Mouse (Mus musculus) embryonic facial prominence, embryonic 13.5 days (tissue): Measurements from ENCODE around the gene Lef1. TPM values are rescaled to one million over a fixed set of nuclear protein-coding genes. Genes with fewer than 3 reads are reported as not detected.

Experiments used
- ATAC-seq: fragments of 200-750 bp; cut with Nextera tagmentation; 2 replicates; pipeline ENCODE4 v1.8.0; 2017; ENCODE audit warnings: low read depth; ENCODE audit not compliant: insufficient number of reproducible peaks, insufficient read depth, low FRiP score, low TSS enrichment
- H3K27ac ChIP-seq: fragments of 300-500 bp; sonication (generic); 2 replicates; pipeline ENCODE4 v1.5.1; 2015; ENCODE audit warnings: moderate library complexity, mild to moderate bottlenecking, inconsistent platforms
- H3K27me3 ChIP-seq: fragments of 300-500 bp; sonication (generic); 2 replicates; pipeline ENCODE4 v1.6.1; 2015; ENCODE audit warnings: mild to moderate bottlenecking, inconsistent platforms
- H3K36me3 ChIP-seq: fragments of 300-500 bp; sonication (generic); 2 replicates; pipeline ENCODE4 v1.6.1; 2015; ENCODE audit warnings: mild to moderate bottlenecking, inconsistent platforms
- H3K4me1 ChIP-seq: fragments of 300-500 bp; sonication (generic); 2 replicates; pipeline ENCODE4 v1.6.1; 2015; ENCODE audit warnings: inconsistent platforms
- H3K4me2 ChIP-seq: fragments of 300-500 bp; sonication (generic); 2 replicates; pipeline ENCODE4 v1.6.1; 2015; ENCODE audit warnings: moderate library complexity, mild to moderate bottlenecking, inconsistent platforms
- H3K4me3 ChIP-seq: fragments of 300-500 bp; sonication (generic); 2 replicates; pipeline ENCODE4 v1.5.1; 2015; ENCODE audit warnings: mild to moderate bottlenecking, inconsistent platforms
- H3K9ac ChIP-seq: fragments of 300-500 bp; sonication (generic); 2 replicates; pipeline ENCODE4 v1.6.1; 2015; ENCODE audit warnings: mild to moderate bottlenecking, inconsistent platforms
- H3K9me3 ChIP-seq: fragments of 300-500 bp; sonication (generic); 2 replicates; pipeline ENCODE4 v1.6.1; 2016; ENCODE audit warnings: inconsistent platforms
- WGBS: fragments of 180-500 bp; shearing (Covaris S2); methylation state at CpG from one replicate; pipeline ENCODE4 v1.1.7; 2015; ENCODE audit warnings: mixed read lengths; 5-methylcytosine and 5-hydroxymethylcytosine counted together
- polyA plus RNA-seq: library from polyadenylated mRNA; unstranded; fragments of >200 nt; fragmentation: Nextera tagmentation; extraction: Ambion mirVana; gene quantifications from 2 replicates; pipeline ENCODE4 v1.2.1, GENCODE M21; 2015

Gene Lef1
- polyA plus RNA-seq, 1 experiment from 2014 or later = 134 TPM

GRCm38 (mm10) chr3:131258921-131259320 is 148.7 kb downstream of the Lef1 start:
- 80% methylated on average over 3 of the region's 3 CpGs for WGBS
- peaks cover 46% of the 10 kb centered on the region for H3K36me3 ChIP-seq
- peaks cover under 1% of the 10 kb centered on the region; the same call in 1 of the 2 replicates for H3K9me3 ChIP-seq

GRCm38 (mm10) chr3:131259392-131259965 is 149.2 kb downstream of the Lef1 start:
- no peak for ATAC-seq
- 91% methylated on average over 9 of the region's 9 CpGs for WGBS
- Histone ChIP-seq H3K4me3 (no peak overlapping the region), H3K9me3 (no peaks in the 10 kb centered on the region; the same call in 1 of the 2 replicates), H3K4me2 (no peak overlapping the region), H3K36me3 (peaks cover 43% of the 10 kb centered on the region), H3K9ac (no peak overlapping the region), H3K27ac (no peak overlapping the region), H3K4me1 (no peaks in the 10 kb centered on the region), H3K27me3 (no peaks in the 10 kb centered on the region)

More at GRCm38 (mm10) chr3:131258921-131259320, 148.7 kb downstream of the Lef1 start:
- Histone ChIP-seq H3K4me1 (no peaks in the 10 kb centered on the region), H3K27me3 (no peaks in the 10 kb centered on the region), H3K27ac (no peak overlapping the region), H3K4me3 (no peak overlapping the region), H3K4me2 (no peak overlapping the region), H3K9ac (no peak overlapping the region)
- ATAC-seq = no peak

GRCm38 (mm10) chr3:131260418-131260817 is 150.1 kb downstream of the Lef1 start:
- no peak for ATAC-seq
- Histone ChIP-seq H3K36me3 (peaks cover 47% of the 10 kb centered on the region), H3K27ac (no peak overlapping the region), H3K4me2 (no peak overlapping the region), H3K9me3 (no peaks in the 10 kb centered on the region; the same call in 1 of the 2 replicates), H3K27me3 (no peaks in the 10 kb centered on the region), H3K4me3 (no peak overlapping the region), H3K9ac (no peak overlapping the region), H3K4me1 (no peaks in the 10 kb centered on the region)
- WGBS = 97% methylated on average over 6 of the region's 6 CpGs

GRCm38 (mm10) chr3:131263766-131264486 is 153.7 kb downstream of the Lef1 start:
- no peak for ATAC-seq
- 86% methylated on average over 15 of the region's 15 CpGs for WGBS
- Histone ChIP-seq H3K9ac (no peak overlapping the region), H3K27ac (no peak overlapping the region), H3K27me3 (no peaks in the 10 kb centered on the region), H3K36me3 (peaks cover 51% of the 10 kb centered on the region), H3K9me3 (no peaks in the 10 kb centered on the region; the same call in 1 of the 2 replicates), H3K4me2 (no peak overlapping the region), H3K4me1 (peaks cover 7% of the 10 kb centered on the region; the same call in 1 of the 2 replicates), H3K4me3 (no peak overlapping the region)

GRCm38 (mm10) chr3:131265516-131265915 is 155.2 kb downstream of the Lef1 start:
- no peak overlapping the region for H3K4me3 ChIP-seq
- H3K36me3 ChIP-seq = peaks cover 49% of the 10 kb centered on the region
- ATAC-seq = no peak
- WGBS = 85% methylated on average over 8 of the region's 8 CpGs
- H3K4me1 ChIP-seq = peaks cover 20% of the 10 kb centered on the region
- H3K4me2 ChIP-seq = no peak overlapping the region
- H3K27ac ChIP-seq = no peak overlapping the region
- no peaks in the 10 kb centered on the region for H3K27me3 ChIP-seq
- no peak overlapping the region for H3K9ac ChIP-seq
- H3K9me3 ChIP-seq = no peaks in the 10 kb centered on the region; the same call in 1 of the 2 replicates

GRCm38 (mm10) chr3:131266366-131267050 is 156.2 kb downstream of the Lef1 start:
- Histone ChIP-seq H3K4me3 (no peak overlapping the region), H3K27ac (no peak overlapping the region), H3K27me3 (no peaks in the 10 kb centered on the region), H3K9ac (no peak overlapping the region), H3K4me2 (no peak overlapping the region), H3K36me3 (peaks cover 39% of the 10 kb centered on the region), H3K9me3 (no peaks in the 10 kb centered on the region; the same call in 1 of the 2 replicates), H3K4me1 (peaks cover 28% of the 10 kb centered on the region)
- 87% methylated on average over 3 of the region's 3 CpGs for WGBS
- ATAC-seq = no peak

- Histone ChIP-seq H3K27ac (no peak overlapping the region), H3K9me3 (no peaks in the 10 kb centered on the region), H3K4me3 (peak overlapping the region; percentile 63), H3K36me3 (peaks cover 8% of the 10 kb centered on the region; the same call in 1 of the 2 replicates), H3K27me3 (no peaks in the 10 kb centered on the region), H3K4me1 (peaks cover 35% of the 10 kb centered on the region), H3K4me2 (peak overlapping the region; percentile 70), H3K9ac (peak overlapping the region; percentile 78)
- WGBS = 45% methylated on average over 6 of the region's 6 CpGs
- ATAC-seq = no peak
Measured at GRCm38 (mm10) chr3:131270381-131270780, 160.1 kb downstream of the Lef1 start.

- 8% methylated on average over 8 of the region's 8 CpGs for WGBS
- no peak for ATAC-seq
- Histone ChIP-seq H3K27ac (peak overlapping the region; percentile 80; the same call in 1 of the 2 replicates), H3K36me3 (peaks cover 6% of the 10 kb centered on the region; the same call in 1 of the 2 replicates), H3K4me1 (peaks cover 35% of the 10 kb centered on the region), H3K9me3 (no peaks in the 10 kb centered on the region), H3K27me3 (no peaks in the 10 kb centered on the region), H3K4me2 (peak overlapping the region; percentile 70), H3K4me3 (peak overlapping the region; percentile 63), H3K9ac (peak overlapping the region; percentile 78)
Measured at GRCm38 (mm10) chr3:131271157-131271556, 160.9 kb downstream of the Lef1 start.

GRCm38 (mm10) chr3:131271559-131272373 is 161.5 kb downstream of the Lef1 start, which contains the start of gene Hadh:
TSS of gene Hadh (minus strand) at chr3:131272101.
- WGBS = under 1% methylated on average over 54 of the region's 54 CpGs
- no peaks in the 10 kb centered on the region for H3K9me3 ChIP-seq
- H3K4me1 ChIP-seq = peaks cover 35% of the 10 kb centered on the region
- peak within 1 kb of the TSS; percentile 78 for H3K9ac ChIP-seq
- ATAC-seq = peak; percentile 78
- peaks cover 4% of the 10 kb centered on the region; the same call in 1 of the 2 replicates for H3K36me3 ChIP-seq
- no peaks in the 10 kb centered on the region for H3K27me3 ChIP-seq
- peak within 1 kb of the TSS; percentile 70 for H3K4me2 ChIP-seq
- peak within 1 kb of the TSS; percentile 63 for H3K4me3 ChIP-seq
- peak within 1 kb of the TSS; percentile 80 for H3K27ac ChIP-seq

- Histone ChIP-seq H3K9me3 (no peaks in the 10 kb centered on the region), H3K27ac (peak overlapping the region; percentile 80), H3K36me3 (no peaks in the 10 kb centered on the region), H3K4me3 (peak overlapping the region; percentile 63), H3K27me3 (no peaks in the 10 kb centered on the region), H3K9ac (peak overlapping the region; percentile 78), H3K4me2 (peak overlapping the region; percentile 70), H3K4me1 (peaks cover 35% of the 10 kb centered on the region)
- 0 out of 2 replicates have a peak, but pooled peaks have one; percentile 33 for ATAC-seq
- WGBS = 23% methylated on average over 10 of the region's 10 CpGs
Measured at GRCm38 (mm10) chr3:131272374-131273100, 162.3 kb downstream of the Lef1 start.
